Mouse (Mus musculus) B cell, adult 2 months (primary cell): ENCODE data around the gene Cd160.

Experiments used
- DNase-seq, 2 experiments: peaks; one replicate each; pipeline ENCODE4 v3.0.0; 2022

Cd160 gene

GRCm38 (mm10) chr3:96828308-96828864 lies 765 bp downstream of the Cd160 start:
- DNase-seq = no peak

GRCm38 (mm10) chr3:96825261-96825660 lies 3.9 kb downstream of the Cd160 start:
- DNase-seq = no peak

GRCm38 (mm10) chr3:96824614-96825013 lies 4.5 kb downstream of the Cd160 start:
- DNase-seq = no peak

GRCm38 (mm10) chr3:96823701-96824100 lies 5.5 kb downstream of the Cd160 start:
- DNase-seq = no peak

- no peak for DNase-seq
Measured at GRCm38 (mm10) chr3:96821581-96821980, 7.6 kb downstream of the Cd160 start.

GRCm38 (mm10) chr3:96820116-96820915 lies 8.8 kb downstream of the Cd160 start:
- no peak for DNase-seq

GRCm38 (mm10) chr3:96814342-96814741 lies 14.8 kb downstream of the Cd160 start:
- no peak for DNase-seq

GRCm38 (mm10) chr3:96813591-96814244 lies 15.4 kb downstream of the Cd160 start:
- no peak for DNase-seq

- DNase-seq = peak in 1 of 2 experiments; percentile 14
Measured at GRCm38 (mm10) chr3:96813106-96813505, 16.0 kb downstream of the Cd160 start.

- DNase-seq = peak; percentile 86 to 87
Measured at GRCm38 (mm10) chr3:96812395-96813091, 16.6 kb downstream of the Cd160 start.

GRCm38 (mm10) chr3:96811232-96811631 lies 17.9 kb downstream of the Cd160 start:
- DNase-seq = no peak

GRCm38 (mm10) chr3:96808651-96809050 lies 20.5 kb downstream of the Cd160 start:
- DNase-seq = no peak

GRCm38 (mm10) chr3:96808136-96808535 lies 21.0 kb downstream of the Cd160 start:
- no peak for DNase-seq

GRCm38 (mm10) chr3:96802214-96802613 lies 26.9 kb downstream of the Cd160 start:
- DNase-seq = no peak

- DNase-seq = no peak
Measured at GRCm38 (mm10) chr3:96800254-96800653, 28.9 kb downstream of the Cd160 start.

- no peak for DNase-seq
Measured at GRCm38 (mm10) chr3:96788506-96788905, 40.6 kb downstream of the Cd160 start.

- DNase-seq = no peak
Measured at GRCm38 (mm10) chr3:96787784-96788183, 41.4 kb downstream of the Cd160 start.

GRCm38 (mm10) chr3:96782236-96782635 lies 46.9 kb downstream of the Cd160 start:
- DNase-seq = no peak

- no peak for DNase-seq
Measured at GRCm38 (mm10) chr3:96777120-96777519, 52.0 kb downstream of the Cd160 start.

GRCm38 (mm10) chr3:96772949-96773348 lies 56.2 kb downstream of the Cd160 start:
- no peak for DNase-seq

GRCm38 (mm10) chr3:96769971-96770370 lies 59.2 kb downstream of the Cd160 start:
- DNase-seq = no peak

GRCm38 (mm10) chr3:96764528-96764927 lies 64.6 kb downstream of the Cd160 start:
- no peak for DNase-seq

GRCm38 (mm10) chr3:96759695-96760094 lies 69.5 kb downstream of the Cd160 start:
- DNase-seq = no peak
